Mouse (Mus musculus) gastrocnemius, adult 2 months (tissue): Measurements from ENCODE around the gene Cab39l. TPM values are rescaled to one million over a fixed set of nuclear protein-coding genes. Genes with fewer than 3 reads are reported as not detected.

Experiments
- DNase-seq: peaks from one replicate; pipeline ENCODE4 v3.0.0; 2022
- H3K27ac ChIP-seq: fragments of 200-600 bp; 2 replicates; pipeline ENCODE4 v1.8.1; 2022; ENCODE audit warnings: mild to moderate bottlenecking
- H3K4me3 ChIP-seq: fragments of 200-600 bp; 2 replicates; pipeline ENCODE4 v1.8.1; 2022; ENCODE audit warnings: mild to moderate bottlenecking, moderate library complexity
- CTCF ChIP-seq: fragments of 200-600 bp; IDR thresholded peaks from 2 replicates; pipeline ENCODE4 v1.8.1; 2022; ENCODE audit warnings: antibody characterized with exemption, mild to moderate bottlenecking, moderate library complexity
- intact Hi-C: fragments of 180-260 bp; cut with DNase I; formaldehyde crosslinking; loops from one replicate; pipeline ENCODE4 v1.15.1; 2025
- total RNA-seq, 2 experiments: library from RNA; stranded (reverse); gene quantifications; 2 replicates each; pipeline ENCODE4 v1.2.3; 2021

Cab39l gene
- total RNA-seq, 2 experiments from 2014 or later, result 19.7 to 25.4 TPM

DNA sequence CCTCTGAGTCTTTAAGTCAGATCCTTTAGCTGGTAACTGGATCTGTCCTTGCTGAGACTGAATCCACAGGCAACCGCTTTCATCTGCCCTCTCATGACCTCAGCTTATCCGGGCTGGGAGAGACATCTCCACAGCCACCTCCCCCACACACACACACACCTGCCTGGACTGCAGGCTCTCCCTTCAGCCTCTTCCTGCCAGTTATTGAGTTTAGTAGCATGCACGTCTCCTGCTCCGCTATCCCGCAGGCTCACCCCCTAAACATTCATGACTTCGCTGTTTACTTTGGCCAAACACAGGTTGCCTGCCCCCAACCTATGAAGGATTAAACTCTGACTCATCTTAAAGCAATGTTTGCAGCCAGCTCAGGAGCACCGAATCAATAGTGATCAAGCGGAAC is 111.2 kb downstream of the Cab39l start:
- Histone ChIP-seq H3K27ac (peak overlapping the region; percentile 76; the same call in 1 of the 2 replicates), H3K4me3 (no peak overlapping the region)
- intact Hi-C loops, result loop anchor here (10.0 kb wide), 1 partner anchor 147 kb away; no protein-coding TSS in a partner anchor
- no peak for TF ChIP-seq CTCF
- no peak for DNase-seq

DNA sequence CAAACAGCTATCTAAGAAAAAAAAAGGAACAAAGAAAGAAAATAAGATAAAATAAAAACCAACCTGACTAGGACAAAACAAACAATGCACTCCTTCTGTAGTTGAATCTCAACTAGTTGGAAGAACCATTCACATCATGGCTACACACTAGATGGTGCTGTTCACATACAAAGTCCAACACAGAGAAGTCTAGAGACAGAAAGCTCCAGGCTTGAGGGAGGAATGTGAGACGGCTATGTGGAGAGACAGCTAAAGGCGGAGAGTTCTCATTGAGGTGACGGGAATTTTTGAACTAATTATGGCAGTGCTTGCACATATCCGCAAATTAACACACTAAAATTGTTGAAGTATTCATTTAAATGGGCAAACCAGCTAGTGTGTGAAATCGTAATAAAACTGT is 113.3 kb downstream of the Cab39l start:
- H3K4me3 ChIP-seq, result no peak overlapping the region
- peak; percentile 34 for TF ChIP-seq CTCF
- no peak for DNase-seq
- intact Hi-C loops, result loop anchor here (10.0 kb wide), 1 partner anchor 149 kb away; no protein-coding TSS in a partner anchor
- H3K27ac ChIP-seq, result no peak overlapping the region

DNA sequence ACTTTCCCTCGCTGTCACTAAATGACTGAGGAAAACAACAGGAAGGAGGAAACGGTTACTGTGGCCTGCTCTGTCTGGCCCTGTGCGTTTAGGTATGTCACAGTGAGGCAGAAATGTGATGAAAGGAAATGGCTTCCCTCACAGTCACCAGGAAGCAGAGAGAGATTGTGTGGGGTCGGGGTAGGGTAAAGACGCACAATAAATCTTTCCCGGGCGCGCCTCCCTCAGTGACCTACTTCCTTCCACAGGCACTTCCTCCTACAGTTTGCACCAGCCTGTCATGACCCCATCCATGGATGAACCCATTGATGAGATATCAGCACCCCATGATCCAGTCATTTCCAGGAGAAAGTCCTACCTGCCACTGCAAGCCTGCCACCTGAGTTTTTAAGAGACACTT is 114.2 kb downstream of the Cab39l start:
- DNase-seq, result no peak
- no peak for TF ChIP-seq CTCF
- Histone ChIP-seq H3K4me3 (no peak overlapping the region), H3K27ac (no peak overlapping the region)
- intact Hi-C loops, result loop anchor here (5.0 to 10.0 kb wide), 2 partner anchors 150 to 398 kb away; no protein-coding TSS in a partner anchor

DNA sequence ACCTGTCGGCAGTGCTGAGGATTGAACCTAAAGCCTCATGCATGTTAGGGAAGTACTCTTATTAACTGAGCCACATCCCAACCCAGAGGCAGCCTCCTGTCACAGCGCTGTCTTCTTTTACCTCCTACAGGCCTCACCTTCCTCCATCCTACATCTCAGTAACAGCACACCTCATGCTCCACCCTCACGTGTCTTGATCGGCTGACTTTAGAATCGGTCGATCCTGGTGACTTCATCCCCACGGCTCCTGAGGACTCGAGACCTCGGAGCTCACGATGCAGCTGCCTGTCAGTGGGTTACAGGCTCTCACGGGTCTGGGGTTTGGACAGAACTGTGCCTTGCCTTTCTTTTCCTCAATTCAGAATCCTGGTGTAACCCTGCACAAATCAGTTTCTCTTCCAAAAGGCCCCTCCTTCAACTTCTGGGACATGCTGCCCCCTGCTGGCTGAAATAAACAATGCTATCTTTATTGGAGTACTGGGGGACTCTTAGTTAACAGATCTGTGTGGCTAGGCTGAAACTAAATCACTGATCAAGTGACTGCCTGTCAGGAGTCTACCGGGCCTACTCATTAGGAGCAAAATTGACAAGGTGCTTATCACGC is 115.3 kb downstream of the Cab39l start:
- peak; percentile 74 for DNase-seq
- Histone ChIP-seq H3K27ac (peak overlapping the region; percentile 41; the same call in 1 of the 2 replicates), H3K4me3 (peak overlapping the region; percentile 60)
- intact Hi-C loops, result loop anchor here (2.0 to 10.0 kb wide), 3 partner anchors 87 to 399 kb away; no protein-coding TSS in a partner anchor
- TF ChIP-seq CTCF, result peak; percentile 87

DNA sequence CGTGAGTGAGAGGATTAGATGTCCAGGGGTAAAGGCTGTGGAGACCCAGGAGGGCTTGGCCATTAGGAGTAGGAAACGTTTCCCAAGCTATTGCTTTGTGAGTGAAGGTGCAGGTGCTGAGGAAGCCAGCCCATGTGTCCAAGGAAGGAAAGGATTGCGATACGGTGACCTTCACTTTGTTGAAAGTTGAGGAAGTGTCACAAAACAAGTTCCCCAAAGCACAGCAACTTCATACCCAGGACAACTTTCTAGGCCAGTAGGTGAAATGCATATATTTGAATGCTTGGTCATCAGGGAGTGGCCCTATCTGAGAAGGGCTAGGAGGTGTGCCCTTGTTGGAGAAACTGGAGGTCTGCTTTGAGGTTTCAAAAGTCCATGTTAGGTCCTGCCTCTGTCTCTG is 116.3 kb downstream of the Cab39l start:
- no peak overlapping the region for H3K4me3 ChIP-seq
- H3K27ac ChIP-seq, result no peak overlapping the region; the same call in 1 of the 2 replicates
- intact Hi-C loops, result loop anchor here (2.0 to 10.0 kb wide), 3 partner anchors 88 to 400 kb away; no protein-coding TSS in a partner anchor
- no peak for TF ChIP-seq CTCF
- no peak for DNase-seq

DNA sequence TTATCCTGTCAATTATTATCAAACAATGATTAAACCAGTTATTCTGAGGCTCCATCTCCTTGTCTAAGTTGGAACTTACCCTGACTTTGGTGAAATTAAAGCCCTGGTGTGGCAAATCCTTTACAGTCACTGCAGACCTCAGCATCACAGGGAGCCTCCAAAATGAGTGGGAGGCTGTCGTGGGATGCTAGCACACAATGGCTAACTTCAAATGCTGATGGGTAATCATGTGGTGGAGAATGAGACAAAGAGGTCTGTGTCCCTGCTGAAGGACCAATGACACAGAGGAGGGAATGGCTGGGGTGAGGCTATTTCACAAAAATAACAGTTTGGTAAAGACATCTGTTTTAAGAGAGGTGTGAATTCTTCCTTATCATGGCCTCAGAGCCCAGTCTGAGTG is 117.1 kb downstream of the Cab39l start:
- no peak for TF ChIP-seq CTCF
- no peak for DNase-seq

DNA sequence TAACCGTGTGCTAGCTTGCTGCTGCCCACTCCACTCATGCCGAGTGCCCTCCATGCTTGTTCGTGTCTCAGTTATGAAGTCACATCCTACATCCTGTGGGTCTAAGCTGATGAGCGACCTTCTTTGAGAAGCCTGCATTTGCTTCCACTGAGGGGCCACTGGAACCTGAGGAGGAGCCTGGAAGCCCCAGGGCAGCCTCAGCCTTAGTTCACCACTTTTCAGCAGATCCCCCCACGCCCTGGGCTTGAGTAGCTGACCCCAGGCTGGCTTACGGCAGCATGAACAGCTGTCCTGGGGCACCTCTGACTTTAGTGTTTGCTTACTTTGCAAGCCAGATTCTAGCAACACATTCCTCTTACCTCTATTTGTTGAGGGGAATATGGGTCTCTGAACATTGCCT is 126.0 kb downstream of the Cab39l start:
- TF ChIP-seq CTCF, result no peak
- Histone ChIP-seq H3K27ac (no peak overlapping the region), H3K4me3 (no peak overlapping the region)
- intact Hi-C loops, result no loop called here
- no peak for DNase-seq

More for the DNA sequence above, 117.1 kb downstream of the Cab39l start:
- Histone ChIP-seq H3K27ac (no peak overlapping the region), H3K4me3 (no peak overlapping the region)
- intact Hi-C loops, result loop anchor here (2.0 to 10.0 kb wide), 3 partner anchors 89 to 401 kb away; no protein-coding TSS in a partner anchor

DNA sequence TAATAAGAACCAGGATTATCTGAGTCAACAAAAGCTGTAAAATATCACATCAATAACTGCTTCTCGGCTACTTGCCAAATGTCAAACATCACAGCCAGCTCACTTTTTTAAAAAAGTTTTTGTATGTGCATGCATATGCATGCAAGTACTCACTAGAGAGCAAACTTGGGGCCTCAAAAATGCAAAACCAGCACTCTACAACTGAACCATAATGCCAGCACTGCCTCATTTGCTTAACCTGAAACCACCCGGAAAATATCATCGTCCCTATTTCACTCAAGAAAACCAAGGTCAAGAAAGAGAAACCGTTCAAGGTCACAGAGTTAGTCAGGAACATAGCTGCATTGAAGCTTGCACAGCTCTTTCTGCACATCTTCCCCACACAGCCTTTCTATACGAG is 135.6 kb downstream of the Cab39l start:
- no peak for DNase-seq
- H3K4me3 ChIP-seq, result no peak overlapping the region
- intact Hi-C loops, result no loop called here
- H3K27ac ChIP-seq, result no peak overlapping the region
- TF ChIP-seq CTCF, result no peak

DNA sequence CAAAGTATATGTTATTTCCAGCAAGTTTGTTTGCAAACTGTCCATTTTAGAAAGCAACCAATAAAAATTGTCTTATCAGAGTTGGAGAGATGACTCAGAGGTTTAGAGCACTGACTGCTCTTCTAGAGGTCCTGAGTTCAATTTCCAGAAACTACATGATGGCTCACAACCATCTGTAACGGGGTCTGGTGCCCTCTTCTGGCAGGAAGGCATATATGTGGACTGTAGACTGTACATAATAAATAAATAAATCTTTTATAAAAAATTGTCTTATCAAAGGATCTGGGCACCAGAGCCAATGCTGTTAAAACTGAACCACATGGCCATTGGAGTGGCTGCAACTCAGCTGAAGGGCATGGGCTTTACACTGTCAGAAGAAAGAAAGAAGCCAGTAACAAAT is 149.8 kb downstream of the Cab39l start:
- intact Hi-C loops, result no loop called here
- peak; percentile 57 for TF ChIP-seq CTCF
- Histone ChIP-seq H3K4me3 (no peak overlapping the region), H3K27ac (no peak overlapping the region)
- DNase-seq, result no peak

DNA sequence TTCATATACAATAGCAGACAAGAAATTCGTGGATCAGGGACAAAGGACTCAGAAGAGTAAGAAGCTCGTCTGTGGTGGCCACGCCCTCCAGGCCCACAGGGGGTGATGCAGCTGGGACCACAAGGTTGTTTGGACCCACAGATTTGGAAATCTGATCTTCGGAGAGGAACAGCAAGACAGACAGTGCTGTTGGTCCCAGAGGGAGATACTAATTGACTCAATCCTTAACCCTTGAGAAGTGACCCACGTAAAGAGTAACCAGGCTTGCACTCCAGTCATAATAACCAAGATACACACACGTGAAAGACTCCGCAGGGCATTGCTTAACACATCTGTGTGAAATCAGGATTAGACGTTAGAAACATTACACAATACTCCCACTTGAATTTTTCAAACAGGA is 151.1 kb downstream of the Cab39l start:
- DNase-seq, result no peak
- no peak overlapping the region for H3K27ac ChIP-seq
- H3K4me3 ChIP-seq, result no peak overlapping the region
- intact Hi-C loops, result no loop called here
- TF ChIP-seq CTCF, result no peak

DNA sequence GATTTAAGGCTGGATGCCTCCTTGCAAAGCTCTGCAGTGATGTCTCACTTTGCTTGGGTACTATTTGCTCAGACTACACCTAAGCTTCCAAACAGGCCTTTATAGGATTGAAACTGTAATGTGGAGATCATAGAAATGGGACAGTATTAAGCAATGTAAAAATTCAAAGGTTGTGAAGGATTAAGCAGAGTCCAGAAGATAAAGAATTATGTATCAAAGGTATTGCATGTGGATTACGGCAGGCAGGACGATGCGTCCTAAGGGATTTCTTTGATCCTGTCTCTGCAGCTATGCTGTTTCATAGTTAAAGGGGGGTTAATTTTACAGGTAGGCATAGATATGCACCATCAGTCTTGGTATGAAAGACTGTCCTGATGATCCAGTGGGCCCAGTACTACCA is 151.8 kb downstream of the Cab39l start:
- Histone ChIP-seq H3K4me3 (no peak overlapping the region), H3K27ac (no peak overlapping the region)
- intact Hi-C loops, result no loop called here

DNA sequence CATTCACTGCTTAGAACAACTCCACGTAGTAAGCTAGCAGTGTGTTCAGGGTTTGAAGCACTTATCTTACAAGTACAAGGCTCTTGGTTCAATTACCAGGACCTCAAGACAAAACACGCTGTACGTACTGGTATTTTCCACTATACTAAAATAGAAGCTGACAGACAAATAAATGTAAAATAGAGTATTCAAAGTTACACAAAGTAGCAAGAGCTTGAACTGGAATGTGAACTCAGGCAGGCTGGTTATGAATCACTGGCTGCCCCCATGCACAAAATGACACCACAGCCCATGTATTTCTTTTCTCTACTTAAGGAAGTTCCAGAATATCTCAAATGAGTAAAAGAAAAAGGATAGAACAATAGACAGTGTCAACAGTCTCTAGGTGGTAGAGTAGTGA is 154.2 kb downstream of the Cab39l start:
- DNase-seq, result no peak
- Histone ChIP-seq H3K4me3 (no peak overlapping the region), H3K27ac (no peak overlapping the region)
- intact Hi-C loops, result no loop called here
- TF ChIP-seq CTCF, result no peak

More for the DNA sequence above, 151.8 kb downstream of the Cab39l start:
- no peak for DNase-seq
- no peak for TF ChIP-seq CTCF

DNA sequence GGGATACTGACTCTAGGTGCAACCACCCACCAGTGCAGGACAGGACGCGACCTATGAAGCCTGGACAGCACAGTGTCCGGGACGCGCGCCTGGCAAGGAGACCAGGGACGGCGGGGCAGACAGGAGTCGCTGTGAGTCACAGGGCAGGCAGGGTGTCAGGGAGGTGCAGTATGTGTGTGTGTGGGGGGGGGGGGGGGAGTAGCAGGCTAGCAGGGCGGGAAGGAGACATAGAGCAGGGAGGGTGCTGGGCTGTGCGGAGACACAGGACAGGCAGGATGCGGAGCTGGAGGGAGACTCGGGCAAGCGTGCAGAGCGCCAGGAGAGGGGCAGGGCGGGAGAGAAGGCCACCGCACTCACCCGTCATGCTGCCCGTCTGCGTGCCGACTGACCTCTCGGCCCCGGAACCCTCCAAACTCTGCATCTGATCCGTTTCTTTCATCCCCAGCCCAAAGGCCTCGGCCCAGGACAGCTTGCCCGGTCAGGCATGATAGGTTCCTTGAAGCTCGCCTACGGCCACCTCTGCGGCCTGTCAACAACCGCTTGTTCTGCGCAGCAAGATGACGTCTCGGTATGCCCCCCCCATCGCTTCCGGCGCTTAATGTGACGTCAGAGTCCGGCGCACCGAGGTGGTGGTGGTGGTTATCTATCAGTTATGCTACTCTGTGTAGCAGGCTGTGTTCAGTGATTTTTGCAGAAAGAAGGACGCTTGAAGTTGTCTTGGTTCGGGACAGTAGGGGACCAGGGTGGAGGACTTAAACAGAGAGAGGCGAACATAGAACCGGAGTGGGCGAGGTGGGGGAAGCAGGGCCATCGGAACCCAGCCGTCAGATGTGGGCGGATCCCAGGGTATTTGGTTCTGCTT is 156.9 kb downstream of the Cab39l start, which contains the start of gene Cdadc1:
Cdadc1 (minus strand) TSS at position 562 of the 862 bp plus-strand sequence.
- Histone ChIP-seq H3K4me3 (peak within 1 kb of the TSS; percentile 90), H3K27ac (peak within 1 kb of the TSS; percentile 99)
- peak; percentile 26; the same call in 1 of the 2 replicates for TF ChIP-seq CTCF
- DNase-seq, result peak; percentile 94
- intact Hi-C loops, result no loop called here
